Mouse (Mus musculus) cerebellum, adult 8-10 months (tissue): ENCODE results near the gene Cep72.
"Not testable (repeated sequence)": the region's sequence is repeated elsewhere in the genome, so short reads cannot be mapped to it uniquely, and the experiment has no call there.

ENCODE experiments used
- DNase-seq: peaks from one replicate; pipeline ENCODE4 v3.0.0; 2022

Gene Cep72

DNA sequence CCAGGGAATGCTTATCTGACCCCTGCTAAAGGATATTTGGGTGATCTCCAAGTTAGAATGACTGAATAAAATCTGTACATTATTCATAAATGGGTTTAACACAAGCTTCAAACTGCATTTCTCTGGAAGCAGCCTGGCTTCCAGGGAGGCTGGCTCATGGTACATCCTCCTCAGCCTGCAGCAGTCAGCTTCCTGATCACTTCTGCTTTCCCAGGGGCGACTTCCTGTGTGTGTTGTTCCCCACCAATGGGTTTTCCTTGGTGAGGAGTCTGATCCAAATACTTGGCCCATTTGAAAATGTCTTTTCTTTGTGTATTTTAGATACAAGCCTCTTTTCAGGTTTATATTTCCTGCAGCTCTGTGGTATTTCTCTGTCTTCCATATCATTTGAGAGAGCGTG, 33.1 kb downstream of the Cep72 start:
- no peak for DNase-seq

DNA sequence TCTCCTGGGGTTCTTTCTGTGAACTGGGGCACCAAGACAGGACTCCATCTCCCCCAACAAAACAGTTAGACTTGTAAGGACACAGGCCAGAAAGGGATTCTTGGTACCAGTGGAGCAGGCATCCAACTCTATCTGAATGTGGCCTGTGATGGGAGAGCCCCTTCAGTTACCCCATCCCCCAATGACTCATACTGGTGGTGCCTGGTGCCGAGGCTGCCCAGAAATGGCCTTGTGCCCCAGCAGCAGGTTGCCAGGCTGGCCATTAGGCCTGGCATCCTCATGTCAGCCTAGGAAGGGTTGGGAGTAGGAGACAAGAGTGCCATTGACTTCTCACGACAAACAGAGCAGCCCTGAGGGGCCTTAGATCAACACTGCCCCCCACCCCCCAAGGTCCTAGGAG, 34.0 kb downstream of the Cep72 start:
- DNase-seq: no peak

DNA sequence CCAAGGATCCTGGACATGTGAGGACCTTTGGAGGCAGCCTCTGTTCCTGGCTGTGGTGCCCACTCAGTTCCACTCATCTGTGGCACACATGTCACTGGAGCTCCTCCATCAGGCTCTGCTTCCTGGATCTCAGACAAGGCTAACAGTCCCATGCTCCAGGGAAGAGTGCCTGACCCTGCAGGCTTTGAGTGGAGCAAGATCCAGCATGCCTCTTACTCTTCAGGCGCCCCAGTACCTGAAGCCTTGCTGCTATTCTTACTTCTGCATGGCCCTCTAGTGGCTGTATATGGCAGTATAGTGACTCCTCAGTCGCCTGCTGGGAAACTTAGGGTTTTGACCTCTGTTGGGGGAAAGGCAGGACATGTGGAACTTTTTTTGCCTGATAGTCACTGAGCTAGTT, 35.9 kb downstream of the Cep72 start:
- peak; percentile 43 for DNase-seq

DNA sequence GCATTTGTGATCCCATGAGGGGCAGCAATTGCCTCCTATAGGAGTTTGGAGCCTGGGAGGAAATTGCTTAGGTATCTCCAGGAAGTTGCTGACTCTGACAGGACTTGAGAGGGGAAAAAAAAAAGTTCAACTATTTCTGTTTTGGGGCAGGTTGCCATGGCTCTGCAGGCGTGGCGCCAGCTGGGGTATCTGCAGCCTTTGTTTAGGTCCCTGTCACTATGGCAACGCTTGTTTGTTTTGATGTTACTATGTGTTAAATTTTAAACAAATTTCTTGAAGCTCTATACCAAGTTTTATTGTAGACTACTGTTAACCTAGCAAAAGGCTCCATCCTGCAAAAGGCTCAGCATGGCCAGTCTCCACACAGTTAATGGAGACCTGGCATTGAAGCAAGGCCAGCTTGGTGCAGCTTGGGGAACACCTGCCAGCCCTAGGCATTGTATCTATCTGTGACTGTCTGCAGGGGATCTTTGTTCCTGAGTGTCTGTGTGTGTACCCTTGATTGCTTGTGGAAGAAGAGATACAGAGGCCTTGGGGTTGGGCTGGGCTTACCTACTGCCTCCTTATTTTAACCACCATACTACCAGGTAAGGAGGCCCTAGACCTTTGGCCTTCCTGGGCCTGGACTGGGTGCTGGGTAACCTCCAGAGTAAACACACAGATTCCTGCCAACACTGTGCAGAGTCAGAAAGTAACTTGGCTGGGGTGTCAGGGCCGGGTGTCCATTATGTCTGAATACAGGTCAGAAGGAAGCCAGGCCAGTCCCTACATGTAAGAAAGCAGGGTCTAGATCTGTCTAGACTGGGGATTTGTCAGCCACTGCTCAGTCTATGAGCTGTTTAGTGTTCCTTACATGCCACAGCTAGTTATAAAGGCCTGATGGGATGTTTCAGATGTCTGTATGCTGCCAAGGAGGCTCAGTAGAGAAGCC, 36.7 kb downstream of the Cep72 start:
- DNase-seq: peak; percentile 34

DNA sequence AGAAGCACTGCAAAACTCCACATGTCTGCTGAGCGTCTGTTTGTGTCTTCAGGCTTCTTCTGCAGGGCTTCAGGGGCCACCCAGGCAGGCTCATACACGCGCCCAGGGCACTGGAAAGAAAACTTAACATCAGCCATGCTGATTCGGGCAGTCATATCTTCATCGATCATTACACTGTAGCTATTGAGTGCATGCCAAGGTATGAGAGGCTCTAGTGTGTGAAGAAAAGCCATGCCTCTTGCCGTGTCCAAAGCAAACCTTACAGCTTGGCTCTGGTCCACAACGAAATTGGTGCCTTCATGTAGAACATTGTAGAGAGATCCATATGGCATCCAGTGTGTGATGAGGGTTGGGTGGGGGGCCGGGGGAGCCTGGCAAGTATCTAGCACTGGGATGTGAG, 43.1 kb downstream of the Cep72 start:
- DNase-seq: not testable (repeated sequence)

DNA sequence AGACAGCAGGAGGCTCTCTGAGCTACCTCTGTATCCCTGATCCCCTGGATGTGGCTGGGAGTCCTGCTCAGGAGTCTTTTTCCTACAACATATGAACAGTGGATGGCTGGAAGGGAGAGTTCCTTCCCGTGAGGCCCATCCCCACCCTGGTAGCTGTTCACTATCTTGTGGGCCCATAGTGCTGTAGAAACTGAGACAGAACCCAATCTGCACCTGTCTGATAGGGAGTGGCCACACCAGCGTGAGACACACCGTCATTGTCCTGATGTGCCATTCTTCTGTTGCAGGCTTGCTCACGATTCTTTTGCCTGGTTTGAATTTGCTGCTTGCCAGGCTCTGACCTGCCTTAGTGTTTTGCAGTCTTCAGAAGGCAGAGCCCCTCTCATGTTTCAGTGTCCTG, 44.7 kb downstream of the Cep72 start:
- DNase-seq: no peak

DNA sequence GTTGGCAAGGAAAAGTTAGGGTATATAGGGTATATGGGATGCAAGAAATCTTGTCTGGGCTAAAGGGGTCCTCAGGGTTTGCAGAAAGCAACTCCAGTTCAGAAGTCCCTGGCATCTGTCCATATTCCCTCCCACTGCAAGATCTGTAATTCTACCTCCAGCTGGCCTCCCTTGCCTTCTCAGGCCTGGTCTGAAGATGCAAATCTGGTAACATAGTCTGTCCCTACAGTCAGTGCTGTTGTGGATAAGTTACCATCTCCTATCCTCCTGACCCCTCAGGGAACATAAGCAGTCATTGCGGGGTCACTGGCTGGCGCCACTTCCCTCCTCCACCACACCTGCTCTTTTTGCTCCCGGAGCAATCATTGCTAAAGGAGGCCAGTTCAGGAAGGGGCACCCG, 46.2 kb downstream of the Cep72 start:
- DNase-seq: no peak

DNA sequence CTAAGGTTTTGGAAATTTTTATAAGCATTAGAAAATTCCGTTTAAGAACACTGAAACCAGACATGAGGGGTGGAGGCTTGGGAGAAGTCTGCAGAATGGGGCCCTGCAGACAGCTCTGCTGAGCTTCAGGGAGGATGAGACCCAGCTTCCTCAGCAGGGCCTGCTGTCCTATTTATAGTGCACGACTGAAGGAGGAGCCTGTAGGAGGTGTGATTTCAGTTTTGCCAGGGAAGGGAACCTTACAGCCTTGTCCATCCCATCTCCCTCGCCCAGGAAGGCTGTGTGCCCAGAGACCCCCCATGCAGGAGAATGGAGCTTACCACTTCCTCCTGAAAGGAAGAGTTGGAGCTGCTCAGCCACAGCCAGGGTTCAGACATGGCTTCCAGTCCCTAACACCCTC, 51.4 kb downstream of the Cep72 start:
- no peak for DNase-seq

DNA sequence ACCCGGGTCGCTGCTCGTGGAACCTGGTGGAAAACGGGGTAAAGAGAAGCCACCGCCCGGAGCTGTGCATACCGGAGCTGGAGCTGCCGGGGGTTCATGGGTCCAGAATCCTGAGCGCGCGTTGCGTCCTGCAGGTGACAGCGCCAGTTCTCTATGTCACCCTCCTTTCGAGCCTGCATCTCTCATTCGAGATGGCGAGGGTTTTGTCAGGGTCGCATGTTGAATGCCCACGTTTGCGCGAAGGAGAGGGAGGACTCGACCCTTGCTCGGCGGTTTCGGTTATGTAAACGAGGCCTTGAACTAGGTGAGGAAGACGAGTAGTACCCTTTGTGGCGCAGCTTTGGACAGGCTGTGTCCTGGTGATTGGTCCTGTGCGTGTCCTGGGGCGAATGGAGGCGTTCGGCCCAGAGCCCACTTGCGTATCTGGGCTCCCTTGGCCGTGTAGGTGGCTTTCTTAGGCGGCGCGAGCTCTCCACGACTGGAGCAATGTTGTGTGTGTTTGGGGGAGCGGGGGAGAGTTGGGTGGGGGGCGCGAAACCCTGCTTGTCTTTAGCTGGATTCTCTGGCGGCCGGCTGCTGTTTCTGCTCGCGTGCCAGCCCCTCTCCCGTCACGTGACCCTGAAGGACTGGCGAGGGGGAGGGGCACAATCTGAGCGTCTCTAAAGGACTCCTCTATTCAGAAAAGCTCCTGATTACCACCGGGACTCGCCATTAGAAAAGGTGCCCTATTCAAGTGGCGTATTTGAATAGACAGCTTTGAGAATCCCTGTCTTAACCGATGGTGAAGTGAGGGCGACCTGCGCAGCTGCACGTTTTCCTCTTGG, 52.1 kb downstream of the Cep72 start:
- DNase-seq: peak; percentile 80

DNA sequence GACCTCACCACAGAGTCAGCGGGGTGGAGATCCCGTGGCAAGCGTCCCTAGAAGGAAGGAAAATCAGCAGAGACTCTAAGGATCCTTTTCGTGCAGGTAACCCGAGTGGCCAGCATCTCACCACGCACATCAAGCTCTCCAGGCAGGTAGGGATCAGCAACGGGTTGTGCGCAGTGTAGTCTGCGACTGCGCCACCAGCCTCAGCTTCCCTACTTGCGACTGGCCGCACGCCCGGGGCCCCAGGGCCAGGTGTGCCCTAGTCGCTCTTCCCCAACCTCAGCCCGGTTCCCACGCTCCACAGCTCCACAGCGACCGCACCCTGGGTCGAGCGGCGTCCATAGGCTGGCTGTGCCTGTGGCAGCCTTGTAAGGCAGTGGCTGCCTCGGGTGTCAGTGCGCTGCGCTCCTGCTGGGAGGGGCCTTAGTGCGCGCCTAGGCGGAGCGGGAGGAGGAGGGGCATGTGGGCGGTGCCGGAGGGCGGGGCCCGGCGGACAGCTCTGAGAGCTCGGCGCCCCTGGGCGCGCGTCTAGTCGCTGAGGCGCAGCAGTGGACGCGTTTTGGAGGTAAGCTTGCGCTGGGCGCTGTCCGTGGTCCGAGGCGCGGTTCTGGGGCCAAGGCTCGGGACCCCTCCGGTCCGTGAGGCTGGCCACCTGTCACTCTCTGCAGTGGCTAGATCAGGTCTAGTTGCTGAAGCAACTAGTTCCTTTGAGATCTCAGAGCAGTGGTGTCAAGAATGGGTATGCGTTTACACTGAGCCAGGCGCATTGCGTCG, 53.0 kb downstream of the Cep72 start, which contains the start of gene Tppp:
Gene Tppp, plus strand, starts transcription at position 460 of the 771 bp plus-strand sequence.
- DNase-seq: peak; percentile 95

DNA sequence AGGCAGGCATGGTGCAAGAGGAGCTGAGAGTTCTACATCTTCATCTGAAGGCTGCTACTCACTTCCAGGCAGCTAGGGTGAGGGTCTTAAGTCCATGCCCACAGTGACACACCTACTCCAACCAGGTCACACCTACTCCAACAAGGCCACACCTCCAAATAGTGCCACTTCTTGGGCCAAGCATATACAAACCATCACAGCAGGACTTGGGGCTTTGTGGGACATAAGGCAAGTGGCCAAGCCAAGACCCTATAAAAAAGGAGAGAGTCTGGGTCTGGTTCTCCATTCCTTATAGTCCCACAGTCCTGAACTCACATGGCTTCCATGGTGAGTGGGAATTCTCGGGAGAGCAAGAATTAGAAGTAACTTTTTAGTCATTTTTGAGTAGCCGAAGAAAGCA, 53.9 kb downstream of the Cep72 start:
- DNase-seq: not testable (repeated sequence)

DNA sequence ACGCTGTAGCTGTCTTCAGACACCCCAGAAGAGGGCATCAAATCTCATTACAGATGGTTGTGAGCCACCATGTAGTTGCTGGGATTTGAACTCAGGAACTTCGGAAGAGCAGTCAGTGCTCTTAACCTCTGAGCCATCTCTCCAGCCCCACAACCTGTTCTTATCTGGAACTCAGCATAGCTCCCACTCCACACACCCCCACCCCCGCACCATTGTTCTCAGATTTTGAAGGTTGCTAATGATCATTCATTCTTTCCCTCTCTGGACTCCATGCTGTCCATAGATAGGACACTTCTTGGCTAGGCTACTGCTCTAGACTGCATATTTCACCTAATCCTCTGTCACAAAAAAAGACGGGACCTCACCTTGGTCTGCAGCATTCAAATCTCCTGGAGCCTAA, 55.2 kb downstream of the Cep72 start:
- DNase-seq: not testable (repeated sequence)

DNA sequence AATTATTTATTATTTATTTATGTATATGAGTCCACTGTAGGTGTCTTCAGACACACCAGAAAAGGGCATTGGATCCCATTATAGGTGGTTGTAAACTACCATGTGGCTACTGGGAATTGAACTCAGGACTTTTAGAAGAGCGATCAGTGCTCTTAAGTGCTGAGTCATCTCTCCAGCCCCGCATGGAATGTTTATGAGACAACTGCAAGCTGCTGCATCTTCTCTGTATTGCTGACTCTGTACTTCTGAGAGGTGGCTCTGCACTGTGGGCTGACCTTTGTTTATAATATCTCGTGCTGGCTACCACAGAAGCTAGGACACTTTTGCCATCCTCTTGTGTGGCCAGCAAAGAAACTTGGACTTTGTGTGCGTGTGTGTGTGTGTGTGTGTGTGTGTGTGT, 60.6 kb downstream of the Cep72 start:
- no peak for DNase-seq

DNA sequence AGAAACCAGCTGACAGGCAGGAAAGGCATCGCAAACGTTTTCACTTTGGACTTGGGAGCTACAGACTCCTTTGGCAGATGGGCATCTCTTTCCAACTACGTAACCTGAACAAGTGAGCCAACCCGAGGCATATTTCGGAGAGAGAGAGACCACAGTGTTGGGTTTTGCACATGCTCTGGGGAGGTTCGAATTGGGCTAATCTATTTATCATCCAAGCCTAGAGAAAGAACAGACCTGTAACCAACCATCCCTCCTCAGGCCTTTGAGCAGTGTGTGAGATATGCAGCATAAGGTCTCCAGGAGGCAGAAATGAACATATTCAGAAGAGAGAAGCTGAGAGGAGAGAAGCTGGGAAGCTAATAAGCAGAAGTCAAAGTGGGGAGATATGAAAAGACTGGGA, 61.1 kb downstream of the Cep72 start:
- no peak for DNase-seq

DNA sequence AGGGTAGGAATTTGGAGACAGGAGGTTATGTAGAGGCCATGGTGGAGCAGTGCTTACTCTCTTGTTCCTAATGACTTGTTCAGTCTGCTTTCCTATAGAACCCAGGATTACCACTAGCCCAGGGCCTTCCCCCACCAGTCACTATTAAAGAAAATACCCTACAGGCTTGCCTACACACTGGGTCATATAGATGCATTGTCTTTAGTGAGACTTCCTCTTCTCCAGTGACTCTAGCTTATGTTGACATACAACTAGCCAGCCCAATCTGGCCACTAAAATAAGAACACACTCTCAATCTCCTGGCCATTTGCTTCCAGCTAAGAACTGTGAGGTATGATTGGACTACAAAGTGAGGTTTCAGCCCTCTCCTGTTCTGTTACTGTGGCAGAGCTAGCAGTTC, 61.6 kb downstream of the Cep72 start:
- no peak for DNase-seq

DNA sequence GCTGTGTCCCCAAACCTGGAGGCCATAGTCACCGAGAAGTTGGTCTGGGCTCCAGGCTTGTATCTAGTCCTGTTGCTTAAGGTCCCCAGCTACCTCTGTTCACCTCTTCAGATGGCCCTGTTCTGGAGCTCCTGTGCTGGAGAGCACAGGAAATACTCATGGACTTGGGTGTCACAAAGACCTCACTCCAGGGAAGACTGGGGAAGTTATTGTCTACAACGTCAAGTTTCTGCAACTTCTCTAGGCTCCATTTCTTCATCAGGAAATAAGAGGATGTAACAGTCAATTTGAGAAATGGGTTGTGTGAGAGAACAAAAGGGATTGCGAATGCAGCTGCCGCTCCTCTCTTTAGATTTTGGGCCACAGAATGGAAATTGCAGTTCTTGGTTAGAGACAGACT, 65.6 kb downstream of the Cep72 start:
- DNase-seq: no peak

DNA sequence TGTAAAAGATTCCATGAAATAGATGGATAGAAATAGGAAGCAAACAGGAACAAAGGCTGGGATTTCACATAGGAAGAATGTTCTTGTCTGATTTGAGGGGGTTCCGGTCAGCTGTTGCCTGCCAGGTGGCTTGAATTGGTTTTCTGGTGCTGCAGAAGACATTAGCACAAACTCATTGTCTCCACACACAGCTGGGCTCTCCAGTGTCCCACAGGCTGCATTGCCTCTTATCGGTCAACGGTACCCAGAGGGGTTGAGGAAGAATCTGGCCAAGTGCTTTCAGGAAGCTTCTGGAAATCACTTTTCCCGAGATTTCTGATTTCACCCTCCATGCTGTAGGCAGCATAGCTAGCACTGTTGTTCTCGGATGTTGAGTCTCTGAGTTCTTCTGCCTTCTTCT, 70.8 kb downstream of the Cep72 start:
- DNase-seq: no peak

DNA sequence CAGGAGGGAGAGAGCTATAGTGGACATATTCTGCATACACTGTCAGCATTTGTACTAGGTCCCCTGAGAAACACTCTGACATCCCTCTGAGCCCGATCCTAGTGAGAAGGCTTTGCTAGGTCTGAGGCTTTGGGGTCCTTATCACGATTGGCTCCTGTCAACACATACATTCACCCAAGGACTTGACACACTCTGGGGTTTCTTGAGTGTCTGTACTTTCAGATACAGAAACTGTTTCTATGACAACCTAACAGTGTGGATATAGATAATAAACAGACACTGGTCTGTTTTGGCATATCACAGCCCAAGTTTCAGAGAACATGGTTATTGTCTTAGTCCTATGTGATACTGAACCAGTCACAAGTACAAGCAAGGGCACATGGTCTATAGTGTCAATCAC, 71.3 kb downstream of the Cep72 start:
- no peak for DNase-seq

DNA sequence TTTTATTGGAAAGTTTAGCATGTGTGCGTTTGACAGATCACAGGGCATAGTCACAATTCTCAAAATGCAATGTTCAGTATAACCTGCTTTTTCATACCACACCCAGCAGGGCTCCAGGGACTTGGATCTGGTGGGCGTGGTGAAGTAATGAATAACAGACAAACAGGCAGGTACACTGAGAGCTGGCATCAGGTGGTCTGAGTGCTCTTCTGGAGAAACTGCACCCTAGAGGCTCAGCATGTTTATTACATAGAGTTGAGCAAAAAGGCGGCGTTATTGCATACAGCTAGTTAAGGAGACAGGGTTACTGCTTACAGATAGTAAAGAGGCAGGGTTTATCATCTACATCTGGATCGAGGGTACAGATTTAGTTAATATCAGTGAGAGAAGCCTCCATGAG, 71.8 kb downstream of the Cep72 start:
- no peak for DNase-seq
